Mouse (Mus musculus): ENCODE measurements around the gene Lpcat3. TPM values are rescaled to one million over a fixed set of nuclear protein-coding genes. Genes with fewer than 3 reads are reported as not detected.
A peak's percentile ranks its signal among the peaks of the same experiment; 100 is the strongest.

Lpcat3 gene
- polyA plus RNA-seq, 1 experiment, result 215 TPM

- Histone ChIP-seq H3K4me3 (ENCODE audit: insufficient read depth, low read depth, low read length) (no peak overlapping the region), H3K4me1 (ENCODE audit: control insufficient read depth, insufficient read depth, low read length) (peaks cover 17% of the 10 kb centered on the region), H3K27ac (ENCODE audit: insufficient read depth, low read depth, low read length) (no peak overlapping the region), H3K27me3 (replicated peaks; ENCODE audit: control insufficient read depth, insufficient read depth, low read length) (no peaks in the 10 kb centered on the region), H3K36me3 (ENCODE audit: control insufficient read depth, insufficient read depth, low read length) (peaks cover 2% of the 10 kb centered on the region; the same call in 1 of the 2 replicates)
- TF ChIP-seq CTCF (conservative IDR thresholded peaks at IDR 0.05; ENCODE audit: insufficient read depth, insufficient read length, low read depth, low read length) (no peak), POLR2A (IDR thresholded peaks at IDR 0.05; ENCODE audit: low read depth, low read length) (no peak)
- WGBS, result 58% methylated on average over 6 of the region's 6 CpGs
- no peak for DNase-seq
These were observed 35.9 kb downstream of the Lpcat3 start for GRCm38 (mm10) chr6:124698751-124699150.

- H3K36me3 ChIP-seq (ENCODE audit: control insufficient read depth, insufficient read depth, low read length), result peaks cover 3% of the 10 kb centered on the region; the same call in 1 of the 2 replicates
- H3K4me1 ChIP-seq (ENCODE audit: control insufficient read depth, insufficient read depth, low read length), result peaks cover 13% of the 10 kb centered on the region
- TF ChIP-seq POLR2A (IDR thresholded peaks at IDR 0.05; ENCODE audit: low read depth, low read length), result no peak
- TF ChIP-seq CTCF (conservative IDR thresholded peaks at IDR 0.05; ENCODE audit: insufficient read depth, insufficient read length, low read depth, low read length), result no peak
- H3K27me3 ChIP-seq (replicated peaks; ENCODE audit: control insufficient read depth, insufficient read depth, low read length), result no peaks in the 10 kb centered on the region
- DNase-seq, result peak; percentile 24
- H3K27ac ChIP-seq (ENCODE audit: insufficient read depth, low read depth, low read length), result no peak overlapping the region
- 63% methylated on average over 4 of the region's 4 CpGs for WGBS
- H3K4me3 ChIP-seq (ENCODE audit: insufficient read depth, low read depth, low read length), result no peak overlapping the region
These were observed 36.5 kb downstream of the Lpcat3 start for GRCm38 (mm10) chr6:124699366-124699765.

GRCm38 (mm10) chr6:124699962-124700610 lies 37.3 kb downstream of the Lpcat3 start:
- no peak overlapping the region for H3K27ac ChIP-seq (ENCODE audit: insufficient read depth, low read depth, low read length)
- peaks cover 8% of the 10 kb centered on the region for H3K4me1 ChIP-seq (ENCODE audit: control insufficient read depth, insufficient read depth, low read length)
- no peaks in the 10 kb centered on the region for H3K27me3 ChIP-seq (replicated peaks; ENCODE audit: control insufficient read depth, insufficient read depth, low read length)
- peaks cover 5% of the 10 kb centered on the region for H3K36me3 ChIP-seq (ENCODE audit: control insufficient read depth, insufficient read depth, low read length)
- peak; percentile 80 for DNase-seq
- TF ChIP-seq POLR2A (IDR thresholded peaks at IDR 0.05; ENCODE audit: low read depth, low read length) (no peak), CTCF (conservative IDR thresholded peaks at IDR 0.05; ENCODE audit: insufficient read depth, insufficient read length, low read depth, low read length) (no peak)
- 45% methylated on average over 11 of the region's 11 CpGs for WGBS
- no peak overlapping the region for H3K4me3 ChIP-seq (ENCODE audit: insufficient read depth, low read depth, low read length)

GRCm38 (mm10) chr6:124701338-124701737 lies 38.5 kb downstream of the Lpcat3 start:
- peaks cover 8% of the 10 kb centered on the region for H3K4me1 ChIP-seq (ENCODE audit: control insufficient read depth, insufficient read depth, low read length)
- no peaks in the 10 kb centered on the region for H3K27me3 ChIP-seq (replicated peaks; ENCODE audit: control insufficient read depth, insufficient read depth, low read length)
- TF ChIP-seq CTCF (conservative IDR thresholded peaks at IDR 0.05; ENCODE audit: insufficient read depth, insufficient read length, low read depth, low read length) (0 out of 2 replicates have a peak, but pooled peaks have one; percentile 17), POLR2A (IDR thresholded peaks at IDR 0.05; ENCODE audit: low read depth, low read length) (no peak)
- peaks cover 5% of the 10 kb centered on the region for H3K36me3 ChIP-seq (ENCODE audit: control insufficient read depth, insufficient read depth, low read length)
- no peak for DNase-seq
- WGBS, result 71% methylated on average over 8 of the region's 8 CpGs
- H3K27ac ChIP-seq (ENCODE audit: insufficient read depth, low read depth, low read length), result no peak overlapping the region
- H3K4me3 ChIP-seq (ENCODE audit: insufficient read depth, low read depth, low read length), result no peak overlapping the region

GRCm38 (mm10) chr6:124702102-124702783 lies 39.4 kb downstream of the Lpcat3 start:
- H3K27me3 ChIP-seq (replicated peaks; ENCODE audit: control insufficient read depth, insufficient read depth, low read length), result no peaks in the 10 kb centered on the region
- 87% methylated on average over 17 of the region's 17 CpGs for WGBS
- no peak overlapping the region for H3K4me3 ChIP-seq (ENCODE audit: insufficient read depth, low read depth, low read length)
- TF ChIP-seq CTCF (conservative IDR thresholded peaks at IDR 0.05; ENCODE audit: insufficient read depth, insufficient read length, low read depth, low read length), result 0 out of 2 replicates have a peak, but pooled peaks have one; percentile 5
- TF ChIP-seq POLR2A (IDR thresholded peaks at IDR 0.05; ENCODE audit: low read depth, low read length), result no peak
- H3K27ac ChIP-seq (ENCODE audit: insufficient read depth, low read depth, low read length), result no peak overlapping the region
- H3K4me1 ChIP-seq (ENCODE audit: control insufficient read depth, insufficient read depth, low read length), result peaks cover 8% of the 10 kb centered on the region
- peaks cover 5% of the 10 kb centered on the region for H3K36me3 ChIP-seq (ENCODE audit: control insufficient read depth, insufficient read depth, low read length)
- DNase-seq, result no peak

GRCm38 (mm10) chr6:124702784-124703103 lies 39.9 kb downstream of the Lpcat3 start:
- DNase-seq, result peak; percentile 77
- WGBS, result 38% methylated on average over 3 of the region's 3 CpGs

GRCm38 (mm10) chr6:124703789-124704188 lies 41.0 kb downstream of the Lpcat3 start:
- Histone ChIP-seq H3K4me1 (ENCODE audit: control insufficient read depth, insufficient read depth, low read length) (peaks cover 14% of the 10 kb centered on the region), H3K27me3 (replicated peaks; ENCODE audit: control insufficient read depth, insufficient read depth, low read length) (no peaks in the 10 kb centered on the region), H3K4me3 (ENCODE audit: insufficient read depth, low read depth, low read length) (no peak overlapping the region), H3K27ac (ENCODE audit: insufficient read depth, low read depth, low read length) (no peak overlapping the region), H3K36me3 (ENCODE audit: control insufficient read depth, insufficient read depth, low read length) (peaks cover 5% of the 10 kb centered on the region)
- no peak for TF ChIP-seq POLR2A (IDR thresholded peaks at IDR 0.05; ENCODE audit: low read depth, low read length)
- no peak for TF ChIP-seq CTCF (conservative IDR thresholded peaks at IDR 0.05; ENCODE audit: insufficient read depth, insufficient read length, low read depth, low read length)
- DNase-seq, result no peak
- WGBS, result 72% methylated on average over 7 of the region's 7 CpGs

More at GRCm38 (mm10) chr6:124702784-124703103, 39.9 kb downstream of the Lpcat3 start:
- Histone ChIP-seq H3K27me3 (replicated peaks; ENCODE audit: control insufficient read depth, insufficient read depth, low read length) (no peaks in the 10 kb centered on the region), H3K36me3 (ENCODE audit: control insufficient read depth, insufficient read depth, low read length) (peaks cover 5% of the 10 kb centered on the region), H3K4me1 (ENCODE audit: control insufficient read depth, insufficient read depth, low read length) (peaks cover 8% of the 10 kb centered on the region), H3K4me3 (ENCODE audit: insufficient read depth, low read depth, low read length) (no peak overlapping the region), H3K27ac (ENCODE audit: insufficient read depth, low read depth, low read length) (no peak overlapping the region)
- TF ChIP-seq POLR2A (IDR thresholded peaks at IDR 0.05; ENCODE audit: low read depth, low read length) (no peak), CTCF (conservative IDR thresholded peaks at IDR 0.05; ENCODE audit: insufficient read depth, insufficient read length, low read depth, low read length) (peak; percentile 88)

Data from kidney, adult 2 months (tissue).